In genomic region chr17:53628131-53628530, GRCm38 (mm10) we compare ENCODE assay signal across 21 mouse cellular contexts.
DNase-seq lines count a peak whose midpoint lies in the region; ATAC-seq and TF ChIP-seq lines count a peak whose summit lies in the region.
"Had no signal": no experiment of that assay in that cellular context is flagged by ENCODE, and none has a peak within 500 bp of the region (broad histone marks: within the 10 kb centered on the region; RNA-seq: fewer than 3 reads in every experiment).

No protein-coding gene starts in this region.

- H3K9me3 ChIP-seq in lung, postnatal 0 days (ENCODE audit: low read length): no peaks in the 10 kb centered on the region
- no peaks in the 10 kb centered on the region for H3K9me3 ChIP-seq in midbrain, postnatal 0 days (ENCODE audit: low read length)
- H3K9me3 ChIP-seq: embryonic facial prominence, embryonic 10.5 days; forebrain, embryonic 15.5 days; heart, embryonic 10.5 days; hindbrain, embryonic 15.5 days; limb, embryonic 15.5 days; midbrain, embryonic 12.5 days; neural tube, embryonic 12.5 days had no signal

- DNase-seq in kidney, adult 2 months: peak; percentile 35
- no peak for DNase-seq in kidney, adult 8-10 months
- peak; percentile 36 for DNase-seq in lung, postnatal 36 days
- no peak for DNase-seq in lung, postnatal 0 days (ENCODE audit: low spot score)
- DNase-seq in cerebellum, postnatal 14 days: peak; percentile 12 to 34
- no peak for DNase-seq in retina, postnatal 1 day
- no peak for DNase-seq in midbrain, postnatal 0 days (ENCODE audit: low spot score)
- DNase-seq: B cell, adult 2 months; gastrocnemius, postnatal 10 days; left cerebral cortex, postnatal 4 days; right cerebral cortex, postnatal 25 days; thymus, postnatal 14 days had no signal

- no peaks in the 10 kb centered on the region; the same call in none of the 2 replicates for H3K36me3 ChIP-seq in kidney, adult 2 months (ENCODE audit: control insufficient read depth, insufficient read depth, low read length)
- H3K36me3 ChIP-seq in lung, postnatal 0 days (ENCODE audit: insufficient read depth, low read length): 0 out of 2 replicates have a peak, but pooled peaks cover 6% of the 10 kb centered on the region
- no peaks in the 10 kb centered on the region; the same call in 1 of the 2 replicates for H3K36me3 ChIP-seq in midbrain, postnatal 0 days (ENCODE audit: insufficient read depth, low read length)

- H3K4me3 ChIP-seq in kidney, adult 2 months (ENCODE audit: insufficient read depth, low read depth, low read length): no peak overlapping the region
- H3K4me3 ChIP-seq in lung, postnatal 0 days (ENCODE audit: low read depth, low read length): no peak overlapping the region
- no peak overlapping the region for H3K4me3 ChIP-seq in midbrain, postnatal 0 days (ENCODE audit: low read depth, low read length)
- H3K4me3 ChIP-seq: embryonic facial prominence, embryonic 10.5 days; forebrain, embryonic 15.5 days; heart, embryonic 10.5 days; hindbrain, embryonic 15.5 days; limb, embryonic 15.5 days; midbrain, embryonic 12.5 days; neural tube, embryonic 12.5 days had no signal

- H3K4me1 ChIP-seq in kidney, adult 2 months (ENCODE audit: control insufficient read depth, insufficient read depth, low read length): no peaks in the 10 kb centered on the region; the same call in 1 of the 2 replicates
- no peaks in the 10 kb centered on the region for H3K4me1 ChIP-seq in lung, postnatal 0 days (ENCODE audit: insufficient read depth, low read depth, low read length)
- no peaks in the 10 kb centered on the region for H3K4me1 ChIP-seq in midbrain, postnatal 0 days (ENCODE audit: insufficient read depth, low read length)
- H3K4me1 ChIP-seq: embryonic facial prominence, embryonic 10.5 days; forebrain, embryonic 15.5 days; heart, embryonic 10.5 days; hindbrain, embryonic 15.5 days; limb, embryonic 15.5 days; midbrain, embryonic 12.5 days; neural tube, embryonic 12.5 days had no signal

- no peak for ATAC-seq in lung, postnatal 0 days
- no peak for ATAC-seq in midbrain, postnatal 0 days (ENCODE audit: low FRiP score)
- ATAC-seq: forebrain, embryonic 15.5 days; intestine, embryonic 16.5 days had no signal

- WGBS in kidney, adult 2 months: 32% methylated on average over 5 of the region's 5 CpGs
- 53% methylated on average over 5 of the region's 5 CpGs for WGBS in lung, postnatal 0 days
- WGBS in midbrain, postnatal 0 days: 58% methylated on average over 5 of the region's 5 CpGs

- H3K9ac ChIP-seq in lung, postnatal 0 days (replicated peaks; ENCODE audit: low read depth): no peak overlapping the region
- H3K9ac ChIP-seq in midbrain, postnatal 0 days (replicated peaks; ENCODE audit: low read length, poor library complexity, severe bottlenecking): no peak overlapping the region
- H3K9ac ChIP-seq: forebrain, embryonic 15.5 days; hindbrain, embryonic 15.5 days; limb, embryonic 15.5 days; midbrain, embryonic 12.5 days; neural tube, embryonic 12.5 days had no signal

- TF ChIP-seq EP300 in lung, postnatal 0 days (IDR thresholded peaks at IDR 0.05): no peak

- no peak overlapping the region for H3K27ac ChIP-seq in kidney, adult 2 months (ENCODE audit: insufficient read depth, low read depth, low read length)
- no peak overlapping the region for H3K27ac ChIP-seq in lung, postnatal 0 days (ENCODE audit: low read length)
- H3K27ac ChIP-seq in midbrain, postnatal 0 days (ENCODE audit: low read depth, low read length): no peak overlapping the region
- H3K27ac ChIP-seq: embryonic facial prominence, embryonic 10.5 days; forebrain, embryonic 15.5 days; heart, embryonic 10.5 days; hindbrain, embryonic 15.5 days; kidney, postnatal 0 days; limb, embryonic 15.5 days; midbrain, embryonic 12.5 days; neural tube, embryonic 12.5 days had no signal

- TF ChIP-seq POLR2A in kidney, adult 2 months (IDR thresholded peaks at IDR 0.05; ENCODE audit: low read depth, low read length): no peak

- no peak for TF ChIP-seq CTCF in kidney, adult 2 months (conservative IDR thresholded peaks at IDR 0.05; ENCODE audit: insufficient read depth, insufficient read length, low read depth, low read length)
- TF ChIP-seq CTCF in lung, postnatal 0 days (IDR thresholded peaks at IDR 0.05): no peak
- TF ChIP-seq CTCF in midbrain, postnatal 0 days (IDR thresholded peaks at IDR 0.05): no peak

- H3K27me3 ChIP-seq in kidney, adult 2 months (replicated peaks; ENCODE audit: control insufficient read depth, insufficient read depth, low read length): no peaks in the 10 kb centered on the region
- no peaks in the 10 kb centered on the region for H3K27me3 ChIP-seq in lung, postnatal 0 days (replicated peaks; ENCODE audit: insufficient read depth, low read length)
- H3K27me3 ChIP-seq in midbrain, postnatal 0 days (ENCODE audit: insufficient read depth, low read length): no peaks in the 10 kb centered on the region
- H3K27me3 ChIP-seq: forebrain, embryonic 15.5 days; hindbrain, embryonic 15.5 days; limb, embryonic 15.5 days; midbrain, embryonic 12.5 days; neural tube, embryonic 12.5 days had no signal

- no peak overlapping the region for H3K4me2 ChIP-seq in lung, postnatal 0 days (replicated peaks; ENCODE audit: low read depth, low read length)
- H3K4me2 ChIP-seq in midbrain, postnatal 0 days (ENCODE audit: low read depth, low read length, poor library complexity, severe bottlenecking): no peak overlapping the region
- H3K4me2 ChIP-seq: forebrain, embryonic 15.5 days; hindbrain, embryonic 15.5 days; limb, embryonic 15.5 days; midbrain, embryonic 12.5 days; neural tube, embryonic 12.5 days had no signal

Comparison
In these comparisons a context has a peak if more than half of its experiments do, and no peak if none do; other contexts are left out.
1. DNase-seq: peak in kidney, adult 2 months (single experiment), lung, postnatal 36 days (single experiment) and cerebellum, postnatal 14 days (2 of 2); none in kidney, adult 8-10 months (0 of 2), lung, postnatal 0 days (single experiment), retina, postnatal 1 day (single experiment) and midbrain, postnatal 0 days (single experiment).